ENCODE assay signal across 16 mouse cellular contexts in genomic region chr2:129817603-129818257, GRCm38 (mm10). TPM values are rescaled to one million over a fixed set of nuclear protein-coding genes. Genes with fewer than 3 reads are reported as not detected.
DNase-seq lines count a peak whose midpoint lies in the region; ATAC-seq and TF ChIP-seq lines count a peak whose summit lies in the region.
"Had no signal": no experiment of that assay in that cellular context is flagged by ENCODE, and none has a peak within 500 bp of the region (broad histone marks: within the 10 kb centered on the region; RNA-seq: fewer than 3 reads in every experiment).

No protein-coding gene starts in this region.

- TF ChIP-seq CTCF in liver, adult 2 months (IDR thresholded peaks at IDR 0.05; ENCODE audit: low read depth, low read length), result no peak
- TF ChIP-seq CTCF in heart, postnatal 0 days (IDR thresholded peaks at IDR 0.05; ENCODE audit: low read depth), result no peak

- H3K4me2 ChIP-seq in heart, embryonic 11.5 days, result no peak overlapping the region
- H3K4me2 ChIP-seq in liver, embryonic 11.5 days, result no peak overlapping the region
- no peak overlapping the region for H3K4me2 ChIP-seq in heart, postnatal 0 days (ENCODE audit: low read depth, low read length)
- H3K4me2 ChIP-seq: hindbrain, embryonic 14.5 days; liver, embryonic 12.5 days had no signal

- no peak for ATAC-seq in heart, embryonic 11.5 days (replicated peaks; ENCODE audit: insufficient number of reproducible peaks, low FRiP score, low TSS enrichment)
- ATAC-seq in liver, embryonic 11.5 days (replicated peaks; ENCODE audit: low FRiP score), result no peak
- peak; percentile 40 for ATAC-seq in heart, postnatal 0 days (ENCODE audit: insufficient read depth, low read depth)
- ATAC-seq in activated CD4-positive, CD25-positive, alpha-beta regulatory T cell, adult 4 months, result no peak
- ATAC-seq: forebrain, embryonic 14.5 days; liver, embryonic 12.5 days had no signal

- H3K27ac ChIP-seq in heart, embryonic 11.5 days (ENCODE audit: low read depth, low read length), result no peak overlapping the region
- H3K27ac ChIP-seq in liver, adult 2 months (replicated peaks; ENCODE audit: insufficient read depth, low read depth, low read length), result peak overlapping the region; percentile 47
- H3K27ac ChIP-seq in liver, embryonic 11.5 days (ENCODE audit: low read depth, low read length), result no peak overlapping the region
- peak overlapping the region; percentile 87 for H3K27ac ChIP-seq in heart, postnatal 0 days (ENCODE audit: low read depth)
- H3K27ac ChIP-seq: hindbrain, embryonic 14.5 days; liver, embryonic 12.5 days had no signal

- no peak for TF ChIP-seq EP300 in heart, postnatal 0 days (IDR thresholded peaks at IDR 0.05; ENCODE audit: low read depth)

- H3K4me1 ChIP-seq in heart, embryonic 11.5 days (ENCODE audit: control insufficient read depth, insufficient read depth, low read length), result peaks cover 37% of the 10 kb centered on the region
- peaks cover 16% of the 10 kb centered on the region for H3K4me1 ChIP-seq in liver, adult 2 months (ENCODE audit: control insufficient read depth, insufficient read depth, low read length)
- peaks cover 6% of the 10 kb centered on the region for H3K4me1 ChIP-seq in liver, embryonic 11.5 days (replicated peaks; ENCODE audit: control insufficient read depth, insufficient read depth, low read length)
- peaks cover 90% of the 10 kb centered on the region for H3K4me1 ChIP-seq in heart, postnatal 0 days (ENCODE audit: control insufficient read depth, insufficient read depth)

- peaks cover 44% of the 10 kb centered on the region for H3K79me2 ChIP-seq in liver, adult 2 months (ENCODE audit: control insufficient read depth, insufficient read depth, low read length)

- peak; percentile 51 to 56 for DNase-seq in heart, adult 18-20 months
- DNase-seq in liver, adult 2 months (ENCODE audit: extremely low read depth, low read depth, low spot score), result peak; percentile 84
- DNase-seq in liver, embryonic 11.5 days (ENCODE audit: low spot score), result no peak
- peak; percentile 8 for DNase-seq in NIH3T3 (ENCODE audit: low read depth)
- DNase-seq in heart, postnatal 0 days (ENCODE audit: low spot score), result peak; percentile 25
- DNase-seq in layer of hippocampus, postnatal 14 days (ENCODE audit: low spot score in 2 of 2), result no peak
- DNase-seq: cerebellum, adult 9-11 months; kidney, adult 8-10 months; kidney, postnatal 4 days; right cerebral cortex, adult 18-20 months; thymus, adult 2 months had no signal

- no peaks in the 10 kb centered on the region for H3K9me3 ChIP-seq in heart, embryonic 11.5 days (replicated peaks; ENCODE audit: control insufficient read depth, low read length)
- H3K9me3 ChIP-seq in liver, embryonic 11.5 days (ENCODE audit: control insufficient read depth, low read length), result no peaks in the 10 kb centered on the region
- no peaks in the 10 kb centered on the region for H3K9me3 ChIP-seq in heart, postnatal 0 days (replicated peaks; ENCODE audit: control insufficient read depth, low read length)
- H3K9me3 ChIP-seq: liver, embryonic 12.5 days had no signal

- no peak overlapping the region for H3K4me3 ChIP-seq in heart, embryonic 11.5 days (ENCODE audit: low read depth, low read length)
- H3K4me3 ChIP-seq in liver, adult 2 months (ENCODE audit: insufficient read depth, low read depth, low read length), result no peak overlapping the region
- no peak overlapping the region for H3K4me3 ChIP-seq in liver, embryonic 11.5 days (ENCODE audit: low read depth, low read length)
- H3K4me3 ChIP-seq in heart, postnatal 0 days (ENCODE audit: low read depth, low read length), result no peak overlapping the region
- H3K4me3 ChIP-seq: liver, embryonic 12.5 days had no signal

- no peak overlapping the region for H3K9ac ChIP-seq in heart, embryonic 11.5 days (ENCODE audit: low read depth, low read length)
- no peak overlapping the region for H3K9ac ChIP-seq in liver, adult 2 months (ENCODE audit: low read depth, low read length)
- no peak overlapping the region for H3K9ac ChIP-seq in liver, embryonic 11.5 days (ENCODE audit: low read depth, low read length)
- H3K9ac ChIP-seq in heart, postnatal 0 days (replicated peaks; ENCODE audit: low read depth, low read length), result no peak overlapping the region
- H3K9ac ChIP-seq: hindbrain, embryonic 14.5 days; liver, embryonic 12.5 days had no signal

- no peaks in the 10 kb centered on the region for H3K36me3 ChIP-seq in heart, embryonic 11.5 days (ENCODE audit: control insufficient read depth, insufficient read depth, low read length)
- peaks cover 13% of the 10 kb centered on the region; the same call in 1 of the 2 replicates for H3K36me3 ChIP-seq in liver, adult 2 months (ENCODE audit: control insufficient read depth, insufficient read depth, low read length)
- peaks cover 17% of the 10 kb centered on the region; the same call in 1 of the 2 replicates for H3K36me3 ChIP-seq in liver, embryonic 11.5 days (ENCODE audit: control insufficient read depth, insufficient read depth, low read length)
- H3K36me3 ChIP-seq in heart, postnatal 0 days (replicated peaks; ENCODE audit: control insufficient read depth, insufficient read depth, low read length), result 0 out of 2 replicates have a peak, but pooled peaks cover 12% of the 10 kb centered on the region

- H3K27me3 ChIP-seq in heart, embryonic 11.5 days (ENCODE audit: control insufficient read depth, insufficient read depth, low read length), result no peaks in the 10 kb centered on the region
- no peaks in the 10 kb centered on the region for H3K27me3 ChIP-seq in liver, adult 2 months (ENCODE audit: control insufficient read depth, insufficient read depth, low read length)
- H3K27me3 ChIP-seq in liver, embryonic 11.5 days (replicated peaks; ENCODE audit: control insufficient read depth, insufficient read depth, low read length), result no peaks in the 10 kb centered on the region
- H3K27me3 ChIP-seq in heart, postnatal 0 days (ENCODE audit: control insufficient read depth, insufficient read depth, low read length), result no peaks in the 10 kb centered on the region
- H3K27me3 ChIP-seq: liver, embryonic 12.5 days had no signal

- WGBS in heart, embryonic 11.5 days (ENCODE audit: insufficient replicate concordance), result 80% methylated on average over 5 of the region's 5 CpGs
- 16% methylated on average over 5 of the region's 5 CpGs for WGBS in liver, adult 2 months
- WGBS in liver, embryonic 11.5 days, result 88% methylated on average over 5 of the region's 5 CpGs
- 29% methylated on average over 5 of the region's 5 CpGs for WGBS in heart, postnatal 0 days

- TF ChIP-seq POLR2A in liver, adult 2 months (IDR thresholded peaks at IDR 0.05; ENCODE audit: extremely low read depth, insufficient read depth, low read length), result no peak

RNA-seq across cellular contexts. Expression of gene Stk35, which starts 17.4 kb away (rescaled TPM):
- total RNA-seq in heart, adult 18-20 months (2021), result 10 to 100 TPM; 11.7 to 14.3 TPM
- polyA plus RNA-seq in heart, embryonic 11.5 days (2014; fragmentation: Nextera tagmentation; extraction: Ambion mirVana), result 8.0 and 9.7 TPM in 2 replicates
- 8.5 and 8.7 TPM in 2 replicates for total RNA-seq in liver, adult 2 months (2014; rRNA removed)
- 8.4 and 8.6 TPM in 2 replicates for polyA plus RNA-seq in liver, adult 2 months (2012; rRNA removed)
- polyA plus RNA-seq in liver, embryonic 11.5 days (2014; fragmentation: Nextera tagmentation; extraction: Ambion mirVana), result 9.0 and 10.1 TPM in 2 replicates
- 11.0 and 11.1 TPM in 2 replicates for total RNA-seq in heart, postnatal 0 days (2014; rRNA removed; ENCODE audit: low replicate concordance)
- polyA plus RNA-seq in heart, postnatal 0 days (2015; fragmentation: Nextera tagmentation; extraction: Ambion mirVana), result 4.5 and 4.7 TPM in 2 replicates
- 10 to 100 TPM; 22.7 to 23.5 TPM for total RNA-seq in layer of hippocampus, postnatal 14 days (2021)
- polyA plus RNA-seq in activated CD4-positive, CD25-positive, alpha-beta regulatory T cell, adult 4 months (2017; shearing (Covaris generic)), result 1 to 10 TPM; 1.1 to 1.3 TPM

Comparison
In these comparisons a context has a peak if more than half of its experiments do, and no peak if none do; other contexts are left out.
1. DNase-seq: peak in heart, adult 18-20 months (2 of 2), liver, adult 2 months (single experiment), NIH3T3 (single experiment) and heart, postnatal 0 days (single experiment); none in liver, embryonic 11.5 days (single experiment) and layer of hippocampus, postnatal 14 days (0 of 2).
2. H3K27ac ChIP-seq: peak in liver, adult 2 months (single experiment) and heart, postnatal 0 days (single experiment); none in heart, embryonic 11.5 days (single experiment) and liver, embryonic 11.5 days (single experiment).